In genomic region chr19:53340423-53340822, GRCm38 (mm10) we compare ENCODE assay signal across 12 mouse cellular contexts. TPM values are rescaled to one million over a fixed set of nuclear protein-coding genes. Genes with fewer than 3 reads are reported as not detected.
DNase-seq lines count a peak whose midpoint lies in the region; ATAC-seq and TF ChIP-seq lines count a peak whose summit lies in the region.
"Had no signal": no experiment of that assay in that cellular context is flagged by ENCODE, and none has a peak within 500 bp of the region (broad histone marks: within the 10 kb centered on the region; RNA-seq: fewer than 3 reads in every experiment).

No protein-coding gene starts in this region.

- H3K27me3 ChIP-seq in hindbrain, embryonic 15.5 days, result no peaks in the 10 kb centered on the region
- no peaks in the 10 kb centered on the region for H3K27me3 ChIP-seq in hindbrain, embryonic 10.5 days (ENCODE audit: insufficient read depth, poor library complexity, severe bottlenecking)
- H3K27me3 ChIP-seq in kidney, adult 2 months (replicated peaks; ENCODE audit: control insufficient read depth, insufficient read depth, low read length), result no peaks in the 10 kb centered on the region
- H3K27me3 ChIP-seq in liver, embryonic 16.5 days (ENCODE audit: control insufficient read depth, insufficient read depth, low read depth, low read length), result no peaks in the 10 kb centered on the region
- H3K27me3 ChIP-seq: embryonic facial prominence, embryonic 15.5 days; Patski had no signal

- ATAC-seq in hindbrain, embryonic 15.5 days (ENCODE audit: low FRiP score, low read depth), result 0 out of 2 replicates have a peak, but pooled peaks have one; percentile 42
- peak; percentile 32; the same call in 1 of the 2 replicates for ATAC-seq in liver, embryonic 16.5 days (ENCODE audit: low read depth)
- ATAC-seq: Patski had no signal

- peak overlapping the region; percentile 20 for H3K4me3 ChIP-seq in hindbrain, embryonic 15.5 days
- H3K4me3 ChIP-seq in hindbrain, embryonic 10.5 days, result no peak overlapping the region
- H3K4me3 ChIP-seq in kidney, adult 2 months (ENCODE audit: insufficient read depth, low read depth, low read length), result no peak overlapping the region
- H3K4me3 ChIP-seq in liver, embryonic 16.5 days (ENCODE audit: low read depth, low read length), result no peak overlapping the region
- H3K4me3 ChIP-seq: embryonic facial prominence, embryonic 15.5 days had no signal

- H3K9ac ChIP-seq in hindbrain, embryonic 15.5 days, result no peak overlapping the region; the same call in 1 of the 2 replicates
- H3K9ac ChIP-seq in liver, embryonic 16.5 days (ENCODE audit: low read depth, low read length), result no peak overlapping the region
- H3K9ac ChIP-seq: embryonic facial prominence, embryonic 15.5 days had no signal

- H3K27ac ChIP-seq in hindbrain, embryonic 15.5 days (replicated peaks), result no peak overlapping the region
- no peak overlapping the region for H3K27ac ChIP-seq in hindbrain, embryonic 10.5 days
- H3K27ac ChIP-seq in kidney, adult 2 months (ENCODE audit: insufficient read depth, low read depth, low read length), result peak overlapping the region; percentile 61
- H3K27ac ChIP-seq in liver, embryonic 16.5 days (ENCODE audit: low read length), result no peak overlapping the region
- H3K27ac ChIP-seq: embryonic facial prominence, embryonic 15.5 days had no signal

- peaks cover 26% of the 10 kb centered on the region for H3K4me1 ChIP-seq in hindbrain, embryonic 15.5 days (replicated peaks)
- peaks cover 23% of the 10 kb centered on the region for H3K4me1 ChIP-seq in hindbrain, embryonic 10.5 days (replicated peaks)
- H3K4me1 ChIP-seq in kidney, adult 2 months (ENCODE audit: control insufficient read depth, insufficient read depth, low read length), result peaks cover 25% of the 10 kb centered on the region
- H3K4me1 ChIP-seq in liver, embryonic 16.5 days (ENCODE audit: control insufficient read depth, low read depth, low read length), result peaks cover 3% of the 10 kb centered on the region

- intact Hi-C loops in left cerebral cortex, postnatal 14 days (cut with DNase I), result no loop called here

- no peak for DNase-seq in hindbrain, embryonic 10.5 days (ENCODE audit: low spot score)
- DNase-seq in R1 (ENCODE audit: low read depth, low spot score), result peak; percentile 54
- DNase-seq in kidney, adult 2 months, result peak; percentile 87
- no peak for DNase-seq in right cerebral cortex, adult 2 months (ENCODE audit: low spot score in 2 of 2)
- DNase-seq in left cerebral cortex, postnatal 14 days (ENCODE audit: low spot score in 2 of 2), result no peak
- DNase-seq: cerebellum, adult 11 months; heart, adult 11 months; layer of hippocampus, postnatal 36 days had no signal

- 35% methylated on average over 6 of the region's 6 CpGs for WGBS in hindbrain, embryonic 15.5 days
- WGBS in hindbrain, embryonic 10.5 days, result 32% methylated on average over 6 of the region's 6 CpGs
- 14% methylated on average over 6 of the region's 6 CpGs for WGBS in kidney, adult 2 months
- 15% methylated on average over 6 of the region's 6 CpGs for WGBS in liver, embryonic 16.5 days (ENCODE audit: insufficient replicate concordance)

- TF ChIP-seq CTCF in kidney, adult 2 months (conservative IDR thresholded peaks at IDR 0.05; ENCODE audit: insufficient read depth, insufficient read length, low read depth, low read length), result no peak

- peak overlapping the region; percentile 29 for H3K4me2 ChIP-seq in hindbrain, embryonic 15.5 days
- H3K4me2 ChIP-seq in liver, embryonic 16.5 days (ENCODE audit: low read depth, low read length), result 0 out of 2 replicates have a peak overlapping the region, but pooled peaks have one; percentile 7
- H3K4me2 ChIP-seq: embryonic facial prominence, embryonic 15.5 days had no signal

- peaks cover 9% of the 10 kb centered on the region; the same call in 1 of the 2 replicates for H3K36me3 ChIP-seq in hindbrain, embryonic 15.5 days
- peaks cover 33% of the 10 kb centered on the region for H3K36me3 ChIP-seq in hindbrain, embryonic 10.5 days
- H3K36me3 ChIP-seq in kidney, adult 2 months (ENCODE audit: control insufficient read depth, insufficient read depth, low read length), result no peaks in the 10 kb centered on the region
- H3K36me3 ChIP-seq in liver, embryonic 16.5 days (ENCODE audit: control insufficient read depth, insufficient read depth), result peaks cover 7% of the 10 kb centered on the region

- no peaks in the 10 kb centered on the region for H3K9me3 ChIP-seq in hindbrain, embryonic 15.5 days
- no peaks in the 10 kb centered on the region for H3K9me3 ChIP-seq in hindbrain, embryonic 10.5 days
- no peaks in the 10 kb centered on the region for H3K9me3 ChIP-seq in liver, embryonic 16.5 days (replicated peaks; ENCODE audit: control insufficient read depth, low read length)
- H3K9me3 ChIP-seq: embryonic facial prominence, embryonic 15.5 days had no signal

- TF ChIP-seq POLR2A in kidney, adult 2 months (IDR thresholded peaks at IDR 0.05; ENCODE audit: low read depth, low read length), result no peak

RNA-seq across cellular contexts. Expression of gene Mxi1, which starts 30.1 kb away (rescaled TPM):
- polyA plus RNA-seq in hindbrain, embryonic 15.5 days (2015; fragmentation: Nextera tagmentation; extraction: Ambion mirVana), result 48.7 and 52.7 TPM in 2 replicates
- polyA plus RNA-seq in hindbrain, embryonic 10.5 days (2016; fragmentation: Nextera tagmentation; extraction: Ambion mirVana), result 33.3 and 47.9 TPM in 2 replicates
- polyA plus RNA-seq in kidney, adult 2 months (2012; rRNA removed), result 38.9 and 41.7 TPM in 2 replicates
- 14.1 and 16.7 TPM in 2 replicates for polyA plus RNA-seq in liver, embryonic 16.5 days (2015; fragmentation: Nextera tagmentation; extraction: Ambion mirVana)
- 10 to 100 TPM; 80.7 to 83.7 TPM for total RNA-seq in left cerebral cortex, postnatal 14 days (2021)

RNA-seq across cellular contexts. Expression of gene Gm10197, which starts 31.1 kb away (rescaled TPM):
- polyA plus RNA-seq in hindbrain, embryonic 15.5 days (2015; fragmentation: Nextera tagmentation; extraction: Ambion mirVana), result not detected in 2 replicates
- polyA plus RNA-seq in hindbrain, embryonic 10.5 days (2016; fragmentation: Nextera tagmentation; extraction: Ambion mirVana), result not detected in 2 replicates
- polyA plus RNA-seq in kidney, adult 2 months (2012; rRNA removed), result not detected in 2 replicates
- not detected in 2 replicates for polyA plus RNA-seq in liver, embryonic 16.5 days (2015; fragmentation: Nextera tagmentation; extraction: Ambion mirVana)
- not detected for total RNA-seq in left cerebral cortex, postnatal 14 days (2021)
- total RNA-seq: layer of hippocampus, postnatal 36 days had no signal
- polyA plus RNA-seq: embryonic facial prominence, embryonic 15.5 days had no signal

RNA-seq across cellular contexts. Expression of gene Smndc1, which starts 50.0 kb away (rescaled TPM):
- polyA plus RNA-seq in hindbrain, embryonic 15.5 days (2015; fragmentation: Nextera tagmentation; extraction: Ambion mirVana), result 28.3 and 31.6 TPM in 2 replicates
- polyA plus RNA-seq in hindbrain, embryonic 10.5 days (2016; fragmentation: Nextera tagmentation; extraction: Ambion mirVana), result 36.4 and 43.6 TPM in 2 replicates
- polyA plus RNA-seq in kidney, adult 2 months (2012; rRNA removed), result 3.4 and 5.9 TPM in 2 replicates
- polyA plus RNA-seq in liver, embryonic 16.5 days (2015; fragmentation: Nextera tagmentation; extraction: Ambion mirVana), result 14.5 and 14.9 TPM in 2 replicates
- 10 to 100 TPM; 35.3 to 36.2 TPM for total RNA-seq in left cerebral cortex, postnatal 14 days (2021)

Comparison
In these comparisons a context has a peak if more than half of its experiments do, and no peak if none do; other contexts are left out.
1. DNase-seq: peak in R1 (single experiment) and kidney, adult 2 months (single experiment); none in hindbrain, embryonic 10.5 days (single experiment), right cerebral cortex, adult 2 months (0 of 2) and left cerebral cortex, postnatal 14 days (0 of 2).